Mouse (Mus musculus) liver, embryonic 14.5 days (tissue): ENCODE results near the gene A730071L15Rik.

Experiments
- CTCF ChIP-seq: IDR thresholded peaks from 2 replicates; pipeline ENCODE4 v1.5.1; 2016; ENCODE audit warnings: antibody characterized with exemption, low read depth, control low read depth
- EP300 ChIP-seq: IDR thresholded peaks from 2 replicates; pipeline ENCODE4 v1.6.1; 2016; ENCODE audit warnings: antibody characterized with exemption, low read depth

GRCm38 (mm10) chr11:6177781-6178420 lies 21.9 kb upstream of the A730071L15Rik start:
- TF ChIP-seq CTCF (no peak), EP300 (no peak)
